25 mouse cellular contexts compared by ENCODE assay signal in the genomic region with DNA sequence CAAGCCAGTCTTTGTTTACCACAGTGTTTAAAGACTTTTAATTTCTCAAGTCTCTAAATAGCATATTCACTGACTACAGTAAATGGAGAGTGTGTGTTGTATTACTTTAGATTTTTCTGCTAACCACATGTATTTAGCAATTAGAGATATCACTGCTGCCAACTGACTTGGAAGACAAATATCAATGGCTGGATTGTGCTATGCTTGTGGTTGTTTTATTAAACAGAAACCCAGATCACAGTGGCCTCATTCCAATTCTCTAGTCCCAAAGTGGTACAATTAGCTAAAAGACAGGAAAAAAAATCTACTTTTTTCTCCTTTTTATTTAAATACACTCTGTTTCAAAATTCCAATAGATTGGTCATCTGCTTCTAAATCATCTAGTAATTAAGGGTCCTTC.
"Had no signal": no experiment of that assay in that cellular context is flagged by ENCODE, and none has a peak within 500 bp of the region (broad histone marks: within the 10 kb centered on the region; RNA-seq: fewer than 3 reads in every experiment).

No protein-coding gene starts in this region.

- DNase-seq: gastrocnemius, postnatal 14 days; gastrocnemius, postnatal 36 days; heart, adult 2 months; heart, postnatal 14 days; heart, postnatal 36 days; kidney, adult 18-20 months; kidney, adult 8-10 months; kidney, postnatal 10 days; kidney, postnatal 25 days; kidney, postnatal 4 days; liver; liver, embryonic 13.5 days had no signal

- H3K27me3 ChIP-seq: heart, embryonic 13.5 days; heart, embryonic 15.5 days; hindbrain, embryonic 13.5 days; hindbrain, embryonic 15.5 days; limb, embryonic 12.5 days; liver, embryonic 13.5 days; liver, embryonic 15.5 days had no signal

- H3K4me1 ChIP-seq: heart, embryonic 13.5 days; heart, embryonic 15.5 days; hindbrain, embryonic 13.5 days; hindbrain, embryonic 15.5 days; limb, embryonic 10.5 days; limb, embryonic 12.5 days; liver, embryonic 13.5 days; liver, embryonic 15.5 days had no signal

- H3K36me3 ChIP-seq: heart, embryonic 13.5 days; heart, embryonic 15.5 days; hindbrain, embryonic 13.5 days; hindbrain, embryonic 15.5 days; limb, embryonic 10.5 days; limb, embryonic 12.5 days; liver, embryonic 13.5 days; liver, embryonic 15.5 days had no signal

- H3K27ac ChIP-seq: heart, adult 2 months; heart, embryonic 13.5 days; heart, embryonic 15.5 days; hindbrain, embryonic 13.5 days; hindbrain, embryonic 15.5 days; hindbrain, postnatal 0 days; layer of hippocampus, adult 2 months; left cerebral cortex, adult 2 months; limb, embryonic 10.5 days; limb, embryonic 12.5 days; liver, embryonic 13.5 days; liver, embryonic 15.5 days had no signal

- H3K9me3 ChIP-seq: heart, embryonic 13.5 days; heart, embryonic 15.5 days; hindbrain, embryonic 13.5 days; hindbrain, embryonic 15.5 days; limb, embryonic 10.5 days; limb, embryonic 12.5 days; liver, embryonic 13.5 days; liver, embryonic 15.5 days had no signal

- H3K9ac ChIP-seq: heart, embryonic 13.5 days; heart, embryonic 15.5 days; hindbrain, embryonic 13.5 days; hindbrain, embryonic 15.5 days; limb, embryonic 12.5 days; liver, embryonic 13.5 days; liver, embryonic 15.5 days had no signal

- H3K4me2 ChIP-seq: heart, embryonic 11.5 days; heart, embryonic 13.5 days; heart, embryonic 15.5 days; hindbrain, embryonic 13.5 days; hindbrain, embryonic 15.5 days; limb, embryonic 12.5 days; liver, embryonic 11.5 days; liver, embryonic 13.5 days; liver, embryonic 15.5 days had no signal

- H3K4me3 ChIP-seq: heart, adult 2 months; heart, embryonic 13.5 days; heart, embryonic 15.5 days; hindbrain, embryonic 13.5 days; hindbrain, embryonic 15.5 days; layer of hippocampus, adult 2 months; left cerebral cortex, adult 2 months; limb, embryonic 10.5 days; limb, embryonic 12.5 days; liver, embryonic 13.5 days; liver, embryonic 15.5 days had no signal

- ATAC-seq: hindbrain, postnatal 0 days; intestine, embryonic 16.5 days had no signal
